Mouse (Mus musculus) mouse embryonic stem cell (cell line): ENCODE measurements around the gene Mmp9.

Experiments used
- in situ Hi-C, 2 experiments: fragments of 300-500 bp; cut with MboI; formaldehyde crosslinking; loops; 1 replicate in 1 of 2; 3 replicates in 1 of 2; pipeline ENCODE4 v1.14.3; 2019 to 2020; ENCODE audit warnings: low sequenced_read_pairs in 2 of 2, low pct_unique_long_range_greater_than_20kb in 1 of 2, mixed read lengths in 1 of 2; ENCODE audit not compliant: unreplicated experiment in 1 of 2

The Mmp9 gene

DNA sequence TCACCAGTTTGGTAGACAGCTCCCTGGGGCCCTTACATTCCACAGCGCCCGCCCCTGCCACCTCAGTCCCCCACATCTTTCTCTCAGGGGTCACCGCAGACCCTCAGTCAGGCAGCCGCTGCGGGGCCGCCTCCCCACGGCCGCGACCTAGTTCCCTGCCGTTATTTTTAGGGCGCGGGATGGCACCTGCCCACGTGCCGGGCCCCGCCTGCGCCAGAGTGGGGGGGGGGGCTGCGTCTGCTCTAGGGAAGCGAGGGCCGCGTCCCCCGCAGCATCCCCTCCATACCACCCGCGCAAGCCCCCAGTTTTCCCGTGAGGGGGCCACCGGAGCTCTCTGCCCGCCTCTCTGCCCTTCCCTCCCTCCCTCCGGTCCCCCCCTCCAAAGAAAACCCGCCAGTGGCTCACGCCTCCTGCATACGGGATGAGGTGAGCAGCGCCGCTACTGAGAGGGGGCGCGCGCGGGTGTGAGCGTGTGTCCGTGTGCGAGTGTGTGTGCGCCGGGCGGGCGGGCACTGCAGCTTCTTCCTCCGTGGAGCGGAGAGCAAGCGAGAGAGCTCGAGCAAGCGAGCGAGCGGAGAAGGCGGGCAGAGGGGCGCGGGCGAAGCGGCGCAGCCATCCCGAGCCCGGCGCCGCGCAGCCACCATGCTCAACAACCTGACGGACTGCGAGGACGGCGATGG lies 27.3 kb downstream of the Mmp9 start:
- in situ Hi-C loops: no loop called here

DNA sequence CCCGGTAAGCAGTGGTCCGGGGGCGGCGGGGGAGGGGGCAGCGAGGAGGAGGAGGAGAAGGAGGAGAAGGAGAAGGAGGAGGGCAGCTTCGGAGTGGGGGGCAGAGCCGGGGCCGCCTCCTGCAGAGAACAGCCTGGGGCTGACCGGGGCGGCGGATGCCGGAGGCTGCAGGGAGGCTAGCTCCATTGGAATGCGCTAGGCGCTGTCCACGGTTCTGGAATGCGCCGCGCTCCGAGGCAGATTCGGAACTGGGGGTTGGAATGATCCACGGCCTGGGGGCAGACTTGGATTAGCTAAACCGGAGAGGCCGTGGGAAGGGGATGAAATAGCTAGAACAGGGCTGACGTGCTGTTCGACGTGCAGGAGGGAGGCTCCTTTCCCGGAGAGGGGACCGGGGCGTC lies 27.9 kb downstream of the Mmp9 start:
- in situ Hi-C loops: no loop called here

DNA sequence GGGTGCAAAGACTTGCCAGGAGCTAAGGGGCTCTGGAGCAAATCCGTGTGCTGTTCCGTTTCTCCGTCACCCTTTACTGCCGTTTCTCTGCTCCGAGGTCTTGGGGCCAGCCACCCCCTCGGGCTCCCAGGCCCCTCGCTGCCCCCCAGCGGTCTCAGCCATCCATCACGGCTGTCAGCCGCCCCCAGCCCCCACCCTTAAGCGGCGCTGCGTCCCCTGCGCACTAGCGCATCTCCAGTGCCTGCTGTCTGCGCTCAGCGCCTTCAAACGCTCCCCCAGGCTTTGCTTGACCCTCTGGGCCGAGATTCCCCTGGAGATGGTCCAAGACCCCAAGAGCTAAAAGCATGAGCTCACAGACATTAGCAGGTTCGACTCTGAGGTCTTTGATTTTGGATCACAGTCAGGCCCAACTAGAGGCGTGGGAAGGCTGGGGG lies 28.8 kb downstream of the Mmp9 start:
- in situ Hi-C loops: no loop called here

DNA sequence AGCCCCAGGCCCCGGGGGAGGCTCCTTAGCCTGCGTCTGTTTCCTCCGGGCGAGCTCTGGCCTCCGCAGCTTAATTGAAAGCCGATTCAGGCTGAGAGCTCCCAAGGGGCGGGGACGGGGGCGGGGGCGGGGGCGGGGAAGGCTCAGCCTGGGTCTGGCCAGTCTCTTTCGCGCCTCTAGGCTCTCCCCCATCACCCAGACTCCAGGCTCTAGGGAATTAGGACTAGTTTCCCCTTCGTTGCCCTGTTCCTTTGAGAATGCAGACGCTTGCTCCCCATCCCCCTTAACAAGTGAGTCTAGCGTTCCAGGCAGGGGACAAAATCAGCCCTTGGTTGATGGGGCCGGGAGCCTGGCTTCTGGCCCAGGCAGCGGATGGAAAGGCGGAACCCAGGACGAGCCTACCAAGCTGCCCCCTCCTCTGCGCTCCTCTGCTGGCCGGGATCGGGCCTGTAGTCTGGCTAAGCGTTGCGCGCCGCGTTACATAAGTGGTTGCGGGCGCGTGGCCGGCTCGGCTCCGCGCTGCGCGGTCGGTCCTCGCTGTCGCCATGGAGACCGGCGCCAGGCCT lies 30.1 kb downstream of the Mmp9 start:
- in situ Hi-C loops: no loop called here

DNA sequence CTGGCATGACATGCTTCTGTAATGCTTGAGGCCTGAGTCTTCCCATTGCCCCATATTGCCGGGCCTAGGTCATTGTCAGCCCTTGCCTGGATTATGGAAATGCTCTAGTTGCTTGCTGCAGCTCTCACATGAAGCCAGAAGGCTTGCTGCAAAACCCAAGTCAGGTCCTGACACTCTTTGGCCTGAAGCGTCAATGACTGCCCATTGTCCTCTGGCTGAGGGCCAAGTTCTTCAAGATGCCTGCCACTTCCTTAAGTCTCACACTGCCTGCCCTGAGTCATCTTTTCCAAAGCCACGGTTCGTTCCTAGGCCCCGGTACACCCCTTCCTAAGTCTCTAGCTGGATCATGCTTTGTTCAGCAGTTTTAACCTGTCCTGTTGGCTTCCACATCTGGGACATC lies 32.1 kb downstream of the Mmp9 start:
- in situ Hi-C loops: no loop called here

DNA sequence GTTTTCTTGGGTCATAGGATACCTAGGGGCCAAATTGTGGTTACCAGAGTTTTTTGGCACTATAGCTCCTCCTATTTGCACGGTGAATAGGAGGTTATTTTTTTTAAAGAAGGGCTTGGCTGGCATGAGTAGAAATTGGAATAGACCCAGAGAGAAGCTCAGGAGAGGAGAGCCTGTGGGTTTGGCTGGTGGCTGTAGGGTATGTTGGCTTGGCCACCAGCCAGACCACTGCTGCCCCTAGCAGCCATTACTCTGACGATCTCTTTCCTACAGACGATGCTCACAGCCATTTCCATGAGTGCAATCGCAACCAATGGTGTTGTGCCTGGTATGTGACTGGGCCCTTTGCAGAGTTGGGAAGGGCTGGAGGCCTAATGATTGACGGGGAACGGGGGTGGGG lies 35.0 kb downstream of the Mmp9 start:
- in situ Hi-C loops: no loop called here

DNA sequence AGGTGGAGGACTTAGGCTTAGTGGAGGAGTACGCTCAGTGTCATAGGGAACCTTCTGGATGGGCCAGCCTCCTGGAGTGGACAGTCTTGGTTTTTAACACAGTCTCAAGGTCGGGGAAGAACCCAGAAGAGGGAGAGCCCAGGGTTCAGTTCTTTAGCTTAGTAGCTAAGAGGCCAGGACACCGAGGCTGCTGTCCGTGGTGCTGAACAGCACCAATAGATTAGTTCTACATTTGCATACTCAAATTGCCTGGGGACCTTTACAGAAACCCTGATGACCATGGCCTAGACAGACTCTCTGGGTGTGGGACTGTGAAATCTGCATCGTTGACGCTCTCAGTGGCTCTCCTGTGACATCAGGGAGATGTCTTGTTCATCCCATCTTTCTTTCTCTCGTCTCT lies 39.2 kb downstream of the Mmp9 start:
- in situ Hi-C loops: no loop called here

DNA sequence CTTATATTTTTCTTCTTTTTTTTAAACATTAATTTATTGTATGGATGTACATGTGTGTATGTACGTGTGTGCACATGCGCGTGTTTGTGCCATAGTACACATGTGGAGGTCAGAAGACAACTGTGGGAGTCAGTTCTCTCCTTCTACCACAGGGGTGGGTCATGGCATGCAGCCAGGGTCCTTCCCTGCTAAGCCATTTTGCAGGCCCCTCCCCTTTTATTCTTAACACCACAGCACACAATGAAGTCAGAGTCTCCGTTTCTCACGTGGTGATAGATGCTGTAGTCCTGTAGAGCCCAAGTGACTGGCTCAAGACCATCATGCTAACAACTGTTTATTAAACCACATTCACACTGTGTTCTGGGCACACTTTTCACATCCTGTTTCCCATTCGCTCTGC lies 45.4 kb downstream of the Mmp9 start:
- in situ Hi-C loops: no loop called here

DNA sequence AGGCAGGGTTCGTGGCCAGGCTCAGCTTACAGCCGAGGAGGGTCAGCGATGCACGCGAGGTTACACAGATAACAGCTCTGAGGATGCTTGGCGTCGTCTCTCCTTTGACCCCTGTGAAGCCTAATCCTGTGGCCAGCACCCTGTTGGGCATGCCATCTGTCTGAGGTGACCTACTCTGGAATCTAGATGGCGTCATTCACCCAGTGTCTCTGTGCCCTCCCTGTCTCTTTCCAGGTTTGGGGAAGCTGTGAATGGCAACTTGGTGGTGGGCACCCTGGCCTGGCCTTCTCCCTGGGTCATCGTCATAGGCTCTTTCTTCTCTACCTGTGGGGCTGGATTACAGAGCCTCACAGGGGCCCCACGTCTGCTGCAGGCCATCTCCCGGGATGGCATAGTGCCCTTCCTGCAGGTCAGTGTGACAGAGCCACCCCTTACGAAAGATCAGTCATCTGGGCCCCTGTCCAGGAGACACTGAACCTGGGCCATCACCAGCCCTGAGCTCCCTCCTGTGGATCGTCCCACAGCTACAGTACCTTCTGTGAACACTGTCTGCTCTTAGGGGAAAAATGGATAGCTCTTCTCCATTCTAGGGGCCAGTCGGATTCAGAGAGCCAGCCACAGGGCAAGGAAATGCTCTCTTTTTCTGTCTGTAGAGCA lies 45.9 kb downstream of the Mmp9 start:
- in situ Hi-C loops: no loop called here

DNA sequence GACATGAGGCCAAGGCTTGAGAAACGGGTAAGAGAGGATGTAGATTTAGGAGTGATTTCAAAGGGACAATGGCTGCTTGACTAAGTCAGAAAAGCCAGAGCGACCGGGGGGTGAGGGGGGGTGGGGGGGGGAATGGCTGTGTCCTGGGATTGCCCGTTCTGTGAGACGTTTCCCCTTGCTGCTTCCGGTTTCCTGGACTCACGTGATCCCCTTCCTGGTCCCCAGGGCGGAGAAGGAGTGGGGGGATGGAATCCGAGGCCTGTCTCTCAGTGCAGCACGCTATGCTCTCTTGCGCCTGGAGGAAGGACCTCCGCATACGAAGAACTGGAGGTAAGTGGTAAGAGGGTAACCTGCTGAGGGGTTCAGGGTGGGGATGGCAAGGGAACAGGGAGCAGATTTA lies 48.2 kb downstream of the Mmp9 start:
- in situ Hi-C loops: no loop called here

DNA sequence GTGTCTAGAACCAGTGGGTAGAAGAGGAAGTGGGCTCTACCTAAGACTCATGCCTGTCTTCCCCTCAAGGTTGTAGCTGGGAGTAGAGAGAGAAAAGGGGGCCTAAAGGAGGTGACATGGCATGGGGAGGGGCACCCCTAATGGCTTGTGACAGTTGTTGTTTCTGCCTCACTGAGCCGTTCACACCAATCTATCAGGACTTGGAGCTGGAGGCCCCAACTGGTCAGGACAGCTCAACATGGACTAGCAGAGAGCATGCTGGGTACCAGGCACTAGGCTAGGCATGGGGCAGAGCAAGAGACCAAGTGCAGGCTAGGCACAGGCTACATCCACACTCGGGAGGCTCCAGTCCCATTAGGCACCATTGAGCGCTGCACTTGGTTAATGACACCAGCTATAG lies 50.5 kb downstream of the Mmp9 start:
- in situ Hi-C loops: no loop called here

DNA sequence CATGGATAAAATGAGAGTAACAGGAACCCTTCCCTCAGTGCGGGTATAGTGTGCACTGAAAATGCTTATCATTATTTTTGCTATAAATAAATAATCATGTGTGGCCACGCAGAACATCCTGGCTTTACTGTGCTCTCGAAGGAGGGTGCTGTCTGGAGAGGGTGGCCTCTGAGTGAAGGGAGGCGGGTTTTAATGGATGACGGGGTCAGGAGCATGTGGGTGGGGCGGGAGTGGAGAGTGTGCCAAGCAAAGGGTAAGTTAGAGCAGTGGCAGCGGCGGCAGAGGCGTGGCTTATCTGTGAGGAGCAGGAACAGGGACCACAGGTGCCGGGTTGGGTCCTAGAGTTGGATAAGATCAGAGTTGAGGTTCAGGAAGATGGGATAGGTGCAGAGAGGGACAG lies 51.2 kb downstream of the Mmp9 start:
- in situ Hi-C loops: no loop called here

DNA sequence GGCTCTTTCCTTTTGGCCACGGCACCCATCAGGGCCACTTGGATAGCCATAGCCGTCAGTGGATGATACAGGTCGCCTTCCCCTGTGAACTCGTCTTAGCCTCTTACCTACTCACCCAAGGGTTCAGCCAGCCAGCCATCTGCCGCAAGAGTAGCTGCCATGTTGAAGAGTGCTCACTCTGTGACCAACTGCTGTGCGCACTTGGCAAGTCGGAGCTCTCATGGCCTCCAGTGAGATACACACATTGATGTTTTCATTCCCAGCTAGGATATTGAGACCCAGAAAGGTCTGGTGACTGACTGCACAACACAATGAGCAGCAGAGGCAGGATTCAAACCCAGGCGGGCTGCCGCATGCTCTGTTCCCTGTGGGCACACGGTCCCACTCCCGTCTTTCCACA lies 53.6 kb downstream of the Mmp9 start:
- in situ Hi-C loops: no loop called here

DNA sequence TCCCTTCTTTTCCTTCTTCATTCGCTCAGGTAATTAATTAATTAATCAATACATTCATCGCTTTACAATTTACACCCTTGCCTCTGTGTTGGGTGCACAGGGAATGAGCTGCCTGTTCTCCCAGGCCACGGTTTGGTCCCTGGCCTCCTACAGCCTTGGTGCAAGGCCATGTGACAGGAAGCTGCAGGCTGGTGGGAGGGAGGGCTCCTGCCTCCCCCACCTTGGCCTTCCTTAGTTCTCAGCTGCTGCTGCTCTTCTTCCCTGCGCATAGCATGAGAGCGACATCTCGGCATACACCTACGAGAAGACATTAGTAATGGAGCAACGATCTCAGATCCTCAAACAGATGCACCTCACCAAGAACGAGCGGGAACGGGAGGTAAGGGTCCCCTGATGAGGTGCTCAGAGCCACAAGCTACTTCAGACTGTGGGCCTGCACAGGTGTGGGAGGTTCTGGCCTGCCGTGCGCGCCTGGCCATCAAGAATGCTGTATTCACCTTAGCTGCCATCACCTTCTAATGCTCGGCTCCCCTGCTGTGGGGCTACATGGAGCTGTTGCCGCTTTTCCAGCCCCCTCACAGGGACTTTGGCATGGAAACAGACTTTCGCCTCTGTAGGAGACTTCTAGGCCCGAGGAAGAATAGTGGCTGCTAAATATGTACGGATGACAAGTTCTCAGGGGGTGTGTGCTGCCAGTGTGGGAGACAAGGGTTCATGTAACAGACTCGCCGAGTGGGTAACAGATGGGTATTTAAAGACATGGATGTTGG lies 54.3 kb downstream of the Mmp9 start:
- in situ Hi-C loops: no loop called here

DNA sequence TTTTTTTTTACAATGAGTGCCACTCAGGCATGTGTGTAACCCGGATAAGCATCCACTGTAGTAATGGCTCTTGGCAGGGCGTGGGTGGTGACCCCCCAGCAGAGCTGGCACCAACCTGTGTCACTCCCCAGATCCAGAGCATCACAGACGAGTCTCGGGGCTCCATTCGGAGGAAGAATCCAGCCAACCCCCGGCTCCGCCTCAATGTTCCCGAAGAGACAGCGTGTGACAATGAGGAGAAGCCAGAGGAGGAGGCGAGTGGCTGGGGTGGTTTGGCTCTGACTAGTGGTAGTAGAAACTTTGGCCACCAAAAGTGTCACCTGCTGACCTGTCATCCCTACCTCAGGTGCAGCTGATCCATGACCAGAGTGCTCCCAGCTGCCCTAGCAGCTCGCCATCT lies 55.4 kb downstream of the Mmp9 start:
- in situ Hi-C loops: no loop called here

DNA sequence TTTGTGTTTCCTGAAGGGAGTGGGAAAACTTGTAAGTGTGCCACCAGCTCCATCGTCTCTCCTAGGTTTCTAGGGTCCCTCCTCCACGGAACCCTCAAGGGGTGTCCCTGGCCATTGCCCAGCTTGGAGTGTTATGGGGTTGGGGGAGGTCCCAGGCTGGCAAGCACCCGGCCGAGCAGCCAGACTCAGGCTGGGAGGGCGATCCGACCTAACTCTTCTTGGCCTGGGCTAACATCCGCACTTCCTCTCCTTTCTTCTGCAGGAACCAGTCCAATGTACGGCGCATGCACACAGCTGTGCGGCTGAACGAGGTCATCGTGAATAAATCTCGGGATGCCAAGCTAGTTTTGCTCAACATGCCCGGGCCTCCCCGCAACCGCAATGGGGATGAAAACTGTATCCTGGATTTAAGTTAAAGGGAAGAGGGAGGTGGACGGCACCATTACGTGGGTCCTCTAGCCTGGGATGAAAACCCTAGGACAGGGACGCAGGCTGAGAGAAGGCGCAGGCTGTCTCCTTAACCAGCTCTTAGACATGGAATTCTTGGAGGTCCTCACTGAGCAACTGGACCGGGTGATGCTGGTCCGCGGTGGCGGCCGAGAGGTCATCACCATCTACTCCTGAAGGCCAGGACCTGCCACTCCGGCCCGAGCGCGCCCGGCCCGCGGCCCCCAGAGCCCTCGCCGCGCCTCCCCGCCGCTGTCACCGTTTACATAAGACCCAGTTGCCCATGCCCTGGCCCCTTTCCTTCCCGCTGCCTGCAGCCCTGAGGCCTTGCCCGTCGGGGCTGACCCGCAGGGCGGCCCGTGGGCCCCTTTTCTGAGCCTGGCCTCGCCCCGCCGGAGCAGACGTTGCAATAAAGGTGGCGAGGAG lies 56.5 kb downstream of the Mmp9 start:
- in situ Hi-C loops: no loop called here

DNA sequence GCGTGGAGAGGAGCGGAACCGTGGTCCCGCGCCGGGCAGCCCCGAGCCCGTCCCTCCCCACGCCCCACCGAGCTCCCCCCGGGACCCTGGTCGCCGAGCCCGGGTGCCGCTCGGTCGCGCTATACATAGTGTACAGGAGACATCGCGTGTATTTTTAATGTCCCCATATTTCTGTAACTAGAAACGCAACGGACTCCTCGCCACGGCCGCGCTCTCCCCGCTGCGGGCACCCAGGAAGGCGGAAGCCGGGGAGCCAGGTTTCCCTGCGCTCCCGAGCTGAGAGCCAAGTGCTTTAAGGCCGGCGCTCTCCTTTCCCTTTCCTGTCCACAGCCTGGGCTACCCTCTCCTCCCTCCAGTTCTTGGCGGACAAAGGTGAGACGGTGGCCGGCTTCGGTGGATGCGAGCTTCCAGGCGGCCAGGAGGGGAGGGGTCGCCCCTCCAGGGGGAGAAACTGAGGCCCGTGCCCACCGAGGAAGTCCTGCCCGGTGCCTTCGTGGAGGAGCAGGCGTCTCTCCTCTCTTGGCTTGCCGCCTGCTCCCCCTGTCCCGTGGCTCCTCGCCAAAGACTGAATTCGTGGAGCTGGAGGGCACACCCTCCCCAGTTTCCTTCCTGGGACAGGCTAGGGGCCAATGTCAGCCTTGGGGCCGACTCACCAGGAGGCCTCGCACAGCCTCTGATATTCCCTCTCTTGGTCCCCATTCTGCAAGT lies 57.3 kb downstream of the Mmp9 start:
- in situ Hi-C loops: no loop called here

DNA sequence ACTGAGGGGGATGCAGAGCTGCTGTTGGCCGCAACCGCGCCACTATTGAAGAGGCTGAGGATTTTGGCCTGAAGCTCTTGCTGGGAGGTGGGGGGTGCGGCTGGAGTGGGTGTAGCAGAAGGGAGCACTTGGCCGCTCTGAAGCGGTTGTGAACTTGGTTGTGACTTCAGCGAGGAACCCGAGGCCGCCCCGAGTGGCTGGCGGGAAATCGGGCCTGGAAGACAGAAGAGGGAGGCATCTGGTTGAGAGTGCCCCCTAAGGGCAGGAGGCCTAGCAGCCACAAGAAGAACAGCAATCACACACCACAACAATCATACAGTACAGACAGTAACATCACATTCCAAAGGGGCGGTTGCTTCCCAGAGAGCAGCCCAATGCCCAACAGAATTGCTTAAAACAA lies 61.4 kb downstream of the Mmp9 start:
- in situ Hi-C loops: no loop called here
